Mouse (Mus musculus) urinary bladder, postnatal 14 days (tissue): ENCODE measurements around the gene Srd5a2.
"Not testable (repeated sequence)": the region's sequence is repeated elsewhere in the genome, so short reads cannot be mapped to it uniquely, and the experiment has no call there.

ENCODE experiments used
- DNase-seq: peaks from one replicate; pipeline ENCODE4 v3.0.0; 2021; ENCODE audit warnings: low spot score

Gene Srd5a2

GRCm38 (mm10) chr17:74047210-74048082, at the start of gene Srd5a2:
Srd5a2 (minus strand) TSS chr17:74047916.
- no peak for DNase-seq

GRCm38 (mm10) chr17:74088886-74089678, 41.4 kb upstream of the Srd5a2 start:
- peak; percentile 62 for DNase-seq

- DNase-seq = no peak
These were observed 40.3 kb upstream of the Srd5a2 start for GRCm38 (mm10) chr17:74088016-74088415.

- DNase-seq = no peak
These were observed 35.7 kb upstream of the Srd5a2 start for GRCm38 (mm10) chr17:74083370-74083769.

DNA sequence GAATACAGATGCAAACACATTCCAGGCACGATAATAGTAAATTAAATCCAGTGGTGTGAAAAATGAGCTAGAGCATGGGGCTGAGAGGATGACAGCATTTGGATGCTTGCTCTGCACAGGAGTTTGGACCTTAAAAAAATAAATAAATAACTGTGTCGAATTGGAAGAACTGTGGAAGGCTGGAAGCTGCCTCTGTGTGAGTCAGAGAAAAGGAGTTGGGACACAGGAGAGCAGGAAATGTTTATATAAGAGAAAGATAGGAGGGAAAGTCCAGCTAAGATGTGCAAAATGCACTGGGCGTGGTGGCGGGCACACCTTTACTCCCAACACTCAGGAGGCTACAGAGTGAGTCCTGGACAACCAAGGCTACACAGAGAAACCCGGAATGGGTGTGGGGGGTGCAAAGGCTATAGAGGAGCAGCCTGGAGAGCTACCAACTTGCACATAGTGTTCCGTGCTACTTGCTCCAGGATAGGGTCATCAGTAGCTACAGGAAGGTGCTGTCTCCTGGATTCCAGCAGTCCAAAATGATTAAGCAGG, 32.4 kb upstream of the Srd5a2 start:
- no peak for DNase-seq

DNA sequence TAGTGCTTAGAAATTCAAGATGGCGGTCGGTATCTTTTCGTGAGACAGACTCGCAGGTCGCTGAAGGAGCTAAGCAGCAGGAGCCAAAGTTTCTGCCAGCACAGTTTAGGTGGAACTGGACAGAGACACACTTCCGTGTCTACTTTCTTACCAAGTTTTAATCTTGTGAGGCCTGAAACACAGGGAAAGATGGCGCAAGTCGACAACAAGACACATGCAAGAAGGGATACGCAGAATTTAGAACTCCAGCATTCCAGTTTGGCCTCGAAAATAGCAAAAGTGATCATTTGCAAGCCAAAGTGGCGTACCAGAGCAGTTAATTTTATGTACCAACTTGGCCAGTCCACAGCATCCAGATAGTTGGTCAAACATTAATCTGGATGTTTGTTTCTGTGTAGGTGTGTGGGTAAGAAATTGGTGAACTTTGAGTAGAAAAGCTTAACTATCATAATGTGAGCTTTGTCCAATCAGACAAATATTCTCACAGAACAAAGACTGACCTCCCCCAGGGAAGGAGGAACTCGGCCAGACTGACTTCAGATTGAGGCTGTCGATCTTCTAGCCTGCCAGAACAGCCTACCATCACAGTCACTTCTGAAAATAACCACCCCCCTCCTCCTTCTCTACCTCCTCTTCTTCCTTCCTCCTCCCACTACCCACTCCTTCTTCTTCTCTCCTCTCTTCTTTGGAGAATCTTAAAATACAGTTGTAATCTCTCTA, 31.2 kb upstream of the Srd5a2 start:
- no peak for DNase-seq

- DNase-seq = not testable (repeated sequence)
These were observed 25.4 kb upstream of the Srd5a2 start for GRCm38 (mm10) chr17:74073067-74073466.

- DNase-seq = not testable (repeated sequence)
These were observed 15.0 kb upstream of the Srd5a2 start for GRCm38 (mm10) chr17:74062763-74063162.

GRCm38 (mm10) chr17:74048229-74048816, 607 bp upstream of the Srd5a2 start:
- DNase-seq = no peak

DNA sequence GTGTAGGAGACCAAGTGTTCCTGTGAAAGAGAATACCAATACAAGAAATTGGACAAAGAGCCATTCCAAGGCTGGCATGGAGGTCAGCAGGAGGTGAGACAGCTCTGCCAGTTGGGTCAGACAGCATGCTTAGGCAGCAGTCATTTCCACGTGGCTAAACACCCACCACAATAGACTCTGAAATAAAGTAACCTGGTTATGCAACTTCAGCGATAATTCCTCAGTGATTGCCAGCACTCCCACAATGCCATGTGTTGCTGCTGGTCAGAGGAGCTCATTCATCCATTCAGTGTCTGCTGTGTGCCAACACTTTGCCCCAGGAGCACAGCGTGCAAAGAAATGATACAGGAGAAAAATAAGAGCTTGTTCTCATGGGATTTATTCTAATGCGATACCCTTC, 4.0 kb downstream of the Srd5a2 start:
- DNase-seq = no peak

GRCm38 (mm10) chr17:74020526-74021203, 27.1 kb downstream of the Srd5a2 start:
- DNase-seq = peak; percentile 84

DNA sequence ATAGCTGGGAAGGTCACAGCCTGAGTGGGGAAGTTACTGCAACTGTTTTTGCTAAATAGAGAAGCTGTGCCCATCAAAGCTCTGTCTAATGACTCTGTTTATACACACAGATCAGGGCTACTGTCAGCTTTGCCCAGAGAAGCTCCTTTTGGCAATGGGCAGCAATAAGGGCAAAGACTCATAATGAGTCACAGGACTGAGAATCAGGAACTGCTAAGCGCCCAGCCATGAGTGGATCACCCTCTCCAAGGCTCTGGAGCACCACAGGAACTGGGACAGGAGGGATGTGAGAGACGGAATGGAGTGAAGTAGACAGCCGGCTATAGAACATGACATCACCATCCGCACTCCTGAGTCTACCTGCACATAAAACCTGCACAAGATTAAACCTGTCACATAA, 29.4 kb downstream of the Srd5a2 start:
- DNase-seq = no peak

GRCm38 (mm10) chr17:74017649-74018048, 30.1 kb downstream of the Srd5a2 start:
- no peak for DNase-seq

DNA sequence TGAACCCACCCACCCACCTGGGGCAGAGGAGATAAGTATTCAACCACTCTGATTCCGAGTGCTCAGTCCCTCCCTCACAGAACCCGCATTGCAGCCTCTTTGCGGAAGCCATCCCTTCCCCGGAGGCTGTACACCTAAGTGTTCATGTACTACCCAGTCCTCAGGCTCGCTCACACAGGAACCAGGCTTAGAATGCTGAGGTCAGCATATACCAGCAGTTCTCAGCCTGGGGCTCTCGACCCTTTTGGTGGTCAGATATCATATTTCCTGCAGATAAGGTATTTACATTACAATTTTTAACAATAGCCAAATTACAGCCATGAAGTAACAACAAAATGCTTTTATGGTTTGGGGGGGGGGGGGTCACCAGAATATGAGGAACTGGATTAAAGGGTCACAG, 32.6 kb downstream of the Srd5a2 start:
- no peak for DNase-seq

- no peak for DNase-seq
These were observed 39.0 kb downstream of the Srd5a2 start for GRCm38 (mm10) chr17:74008680-74009079.

GRCm38 (mm10) chr17:74007001-74007400, 40.7 kb downstream of the Srd5a2 start:
- DNase-seq = no peak

GRCm38 (mm10) chr17:74002396-74002795, 45.3 kb downstream of the Srd5a2 start:
- DNase-seq = no peak

DNA sequence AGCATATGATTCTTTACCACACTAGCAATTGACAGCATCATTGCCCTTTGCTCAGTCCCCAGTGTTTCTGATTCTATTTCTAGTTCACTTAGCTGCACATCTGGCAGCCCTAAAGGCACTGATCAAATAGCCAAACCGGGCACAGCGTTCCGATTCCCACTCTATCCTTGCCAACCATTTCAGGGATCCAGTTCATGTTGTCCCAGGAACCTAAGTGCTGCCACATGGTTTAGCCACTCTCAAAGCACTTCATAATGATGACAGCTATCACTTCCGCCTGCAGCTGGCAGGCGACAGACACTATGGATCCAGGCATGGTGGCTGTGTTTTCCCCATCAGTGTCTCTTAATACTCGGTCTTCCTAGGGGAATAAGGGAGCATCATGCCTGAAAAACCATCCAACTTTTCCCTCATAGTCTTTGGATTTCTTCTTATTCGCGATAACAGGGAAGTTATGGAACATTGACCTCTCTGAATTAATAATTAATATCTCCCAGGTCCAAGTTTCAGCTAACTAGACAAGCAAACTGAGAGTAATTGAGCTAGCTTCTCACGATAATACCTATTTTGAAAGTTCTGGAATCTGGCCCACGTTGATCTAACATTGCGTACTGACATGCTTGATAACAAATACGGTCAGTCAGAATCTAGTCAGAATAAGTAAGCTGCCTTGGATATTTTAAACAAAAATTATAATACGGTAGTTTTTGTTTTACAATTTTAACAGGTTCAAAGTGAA, 51.6 kb downstream of the Srd5a2 start:
- no peak for DNase-seq

DNA sequence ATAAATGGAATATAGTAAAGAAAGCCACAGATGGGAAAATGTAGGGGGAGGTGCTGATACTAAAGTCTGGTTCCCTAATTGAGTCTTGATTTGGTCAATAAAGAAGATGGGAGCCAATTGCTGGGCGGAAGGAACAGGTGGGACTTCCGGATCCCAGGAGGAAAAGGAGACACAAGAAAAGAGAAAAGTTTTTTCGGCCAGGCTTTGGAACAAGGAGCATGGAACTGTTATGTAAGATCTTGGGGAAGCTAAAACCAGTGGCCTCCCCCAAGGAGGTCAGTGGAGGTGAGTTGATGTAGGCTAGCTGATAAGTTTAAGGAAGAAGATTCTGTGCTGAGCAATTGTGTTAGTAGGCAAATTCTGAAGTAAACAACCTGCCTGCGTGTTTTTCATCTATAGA, 56.5 kb downstream of the Srd5a2 start:
- no peak for DNase-seq

DNA sequence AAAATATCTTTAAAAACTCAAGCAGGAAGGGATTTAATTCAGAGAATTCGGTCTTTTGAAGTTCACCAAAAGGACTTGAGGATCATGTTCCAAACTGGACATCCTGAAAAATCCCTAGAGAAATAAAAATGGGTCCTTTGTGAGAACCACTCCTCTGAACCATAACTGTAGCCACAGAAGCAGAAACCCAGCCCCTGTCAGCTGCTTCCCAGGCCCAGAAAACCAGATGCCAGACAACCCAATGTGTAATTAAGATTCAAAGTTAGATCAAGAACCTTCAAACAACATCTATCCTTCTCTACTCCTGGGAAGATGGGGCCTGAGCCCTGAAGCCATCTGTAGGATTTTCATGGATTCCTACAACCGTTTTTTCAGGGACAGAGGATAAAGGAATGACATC, 61.1 kb downstream of the Srd5a2 start:
- no peak for DNase-seq
